Mouse (Mus musculus): ENCODE results near the gene Cdc42ep3.

DNA sequence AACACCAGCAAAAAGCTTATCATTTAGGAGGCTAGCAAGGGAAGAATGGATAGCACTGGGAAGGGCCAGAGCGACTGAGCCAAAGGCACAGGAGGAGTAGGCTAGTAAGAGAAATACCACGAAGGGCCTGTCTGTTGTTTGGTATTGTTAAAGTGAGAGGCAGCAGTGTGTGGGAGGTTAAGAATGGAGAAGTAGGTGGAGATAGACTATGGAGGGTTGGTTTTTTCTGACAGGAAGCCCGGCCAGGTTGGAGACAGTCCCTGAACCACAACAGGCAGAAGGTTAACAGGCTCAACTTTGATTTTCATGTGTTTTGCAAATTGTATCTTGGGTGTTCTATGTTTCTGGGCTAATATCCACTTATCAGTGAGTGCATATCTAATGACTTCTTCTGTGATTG is 26.6 kb upstream of the Cdc42ep3 start:
- TF ChIP-seq ZNF384 (IDR thresholded peaks at IDR 0.05; ENCODE audit: low read depth, low read length), result no peak
- no peak for TF ChIP-seq CHD2 (IDR thresholded peaks at IDR 0.05; ENCODE audit: low read depth, low read length)
- no peak for TF ChIP-seq MAFK (IDR thresholded peaks at IDR 0.05; ENCODE audit: insufficient read depth, low read depth, low read length)
- TF ChIP-seq HCFC1 (IDR thresholded peaks at IDR 0.05; ENCODE audit: borderline replicate concordance, insufficient read depth, low read length), result no peak
- TF ChIP-seq ZC3H11A (IDR thresholded peaks at IDR 0.05; ENCODE audit: borderline replicate concordance, low read depth, low read length), result no peak
